Mouse (Mus musculus) Patski (cell line): ENCODE results near the gene Ugcg. TPM values are rescaled to one million over a fixed set of nuclear protein-coding genes. Genes with fewer than 3 reads are reported as not detected.

Experiments
- ATAC-seq: fragments of 100-300 bp; one replicate; pipeline ENCODE4 v1.8.0; 2021
- CTCF ChIA-PET: fragments of 350-600 bp; sonication (Branson Sonifier 250); formaldehyde crosslinking; loops from one replicate; lab custom pipeline; 2022; ENCODE audit warnings: inconsistent platforms; lab: Charles Lee
- POLR2A ChIA-PET: fragments of 350-600 bp; sonication (Branson Sonifier 250); formaldehyde crosslinking; loops from one replicate; lab custom pipeline; 2022; ENCODE audit warnings: antibody characterized with exemption, inconsistent platforms; lab: Charles Lee
- DNase-seq: peaks from one replicate; pipeline ENCODE4 v3.0.0-alpha.2; 2011; ENCODE audit warnings: low read depth, low spot score
- H3K27me3 ChIP-seq: fragments of 371-371 bp; one replicate; pipeline ENCODE4 v1.5.1; 2021
- CTCF ChIP-seq: fragments of 100-300 bp; IDR thresholded peaks from one replicate; pipeline ENCODE4 v1.5.1; 2021
- in situ Hi-C: fragments of 300-500 bp; cut with MboI; formaldehyde crosslinking; loops from 3 replicates; pipeline ENCODE4 v1.11.1; 2018; ENCODE audit warnings: low pct_unique_long_range_greater_than_20kb, mixed read lengths
- polyA plus RNA-seq: library from polyadenylated mRNA; unstranded; gene quantifications from one replicate; pipeline ENCODE4 v1.2.3, GENCODE M21; 2021

Ugcg gene
- polyA plus RNA-seq = 31.7 TPM

GRCm38 (mm10) chr4:59188802-59189545 lies at the start of gene Ugcg:
Ugcg (plus strand) TSS chr4:59189257.
- CTCF ChIA-PET = no interaction called here
- DNase-seq = no peak
- in situ Hi-C loops = loop anchor here (5.0 kb wide), 1 partner anchor 92 kb away; no protein-coding TSS in a partner anchor
- no peak for TF ChIP-seq CTCF
- peak; percentile 73 for ATAC-seq
- no peaks in the 10 kb centered on the region for H3K27me3 ChIP-seq
- POLR2A ChIA-PET = no interaction called here

GRCm38 (mm10) chr4:59149043-59149442 lies 40.0 kb upstream of the Ugcg start:
- ATAC-seq (peak; percentile 87), DNase-seq (peak; percentile 20)
- ChIA-PET POLR2A (no interaction called here), CTCF (interaction anchor here (1.8 kb wide), 1 partner anchor 31 kb away, joined by 4 read pairs; no protein-coding TSS in a partner anchor)
- no peaks in the 10 kb centered on the region for H3K27me3 ChIP-seq
- in situ Hi-C loops = no loop called here
- no peak for TF ChIP-seq CTCF

GRCm38 (mm10) chr4:59150907-59151306 lies 38.1 kb upstream of the Ugcg start:
- no peak for DNase-seq
- ATAC-seq = no peak
- ChIA-PET CTCF (interaction anchor here (1.4 kb wide), 1 partner anchor 19 kb away, joined by 3 read pairs; no protein-coding TSS in a partner anchor), POLR2A (no interaction called here)
- no peak for TF ChIP-seq CTCF
- in situ Hi-C loops = no loop called here
- no peaks in the 10 kb centered on the region for H3K27me3 ChIP-seq

- POLR2A ChIA-PET = no interaction called here
- DNase-seq (no peak), ATAC-seq (no peak)
- CTCF ChIA-PET = interaction anchor here (1.4 kb wide), 1 partner anchor 18 kb away, joined by 3 read pairs; no protein-coding TSS in a partner anchor
- in situ Hi-C loops = no loop called here
- no peak for TF ChIP-seq CTCF
- H3K27me3 ChIP-seq = no peaks in the 10 kb centered on the region
Measured at GRCm38 (mm10) chr4:59151953-59152352, 37.1 kb upstream of the Ugcg start.

GRCm38 (mm10) chr4:59156897-59157592 lies 32.0 kb upstream of the Ugcg start:
- no peak for TF ChIP-seq CTCF
- in situ Hi-C loops = no loop called here
- POLR2A ChIA-PET = no interaction called here
- CTCF ChIA-PET = no interaction called here
- ATAC-seq = no peak
- no peaks in the 10 kb centered on the region for H3K27me3 ChIP-seq
- no peak for DNase-seq

GRCm38 (mm10) chr4:59157654-59158053 lies 31.4 kb upstream of the Ugcg start:
- DNase-seq = no peak
- ChIA-PET CTCF (no interaction called here), POLR2A (no interaction called here)
- H3K27me3 ChIP-seq = no peaks in the 10 kb centered on the region
- in situ Hi-C loops = no loop called here
- ATAC-seq = no peak
- no peak for TF ChIP-seq CTCF

GRCm38 (mm10) chr4:59160289-59160688 lies 28.8 kb upstream of the Ugcg start:
- no peak for ATAC-seq
- H3K27me3 ChIP-seq = no peaks in the 10 kb centered on the region
- POLR2A ChIA-PET = no interaction called here
- in situ Hi-C loops = no loop called here
- CTCF ChIA-PET = no interaction called here
- DNase-seq = no peak
- no peak for TF ChIP-seq CTCF

- no peak for TF ChIP-seq CTCF
- CTCF ChIA-PET = no interaction called here
- no peak for DNase-seq
- ATAC-seq = no peak
- no peaks in the 10 kb centered on the region for H3K27me3 ChIP-seq
- in situ Hi-C loops = no loop called here
- POLR2A ChIA-PET = no interaction called here
Measured at GRCm38 (mm10) chr4:59160959-59161670, 27.9 kb upstream of the Ugcg start.

GRCm38 (mm10) chr4:59164034-59164433 lies 25.0 kb upstream of the Ugcg start:
- no peak for TF ChIP-seq CTCF
- ATAC-seq = no peak
- ChIA-PET CTCF (no interaction called here), POLR2A (no interaction called here)
- no peaks in the 10 kb centered on the region for H3K27me3 ChIP-seq
- in situ Hi-C loops = no loop called here
- DNase-seq = no peak

GRCm38 (mm10) chr4:59167251-59167847 lies 21.7 kb upstream of the Ugcg start:
- no peak for TF ChIP-seq CTCF
- in situ Hi-C loops = no loop called here
- DNase-seq (no peak), ATAC-seq (no peak)
- POLR2A ChIA-PET = no interaction called here
- CTCF ChIA-PET = no interaction called here
- H3K27me3 ChIP-seq = no peaks in the 10 kb centered on the region
